Mouse (Mus musculus): ENCODE measurements at regions not wholly inside any gene's neighbourhood (a gene's known extent, or its start where the extent isn't known, plus 50 kb on each side); places are given as distances from the start of the nearest gene placed in this dataset.

- DNase-seq (ENCODE audit: low read depth, low spot score), result no peak
These were observed 55.4 kb upstream of the L3mbtl4 start for GRCm38 (mm10) chr17:68218246-68218645.

- DNase-seq (ENCODE audit: low read depth, low spot score), result no peak
These were observed 50.4 kb upstream of the L3mbtl4 start for GRCm38 (mm10) chr17:68223170-68223569.

Measured in ZHBTc4 (cell line).